Mouse (Mus musculus): ENCODE data around the gene Rab1b. TPM values are rescaled to one million over a fixed set of nuclear protein-coding genes. Genes with fewer than 3 reads are reported as not detected.
A peak's percentile ranks its signal among the peaks of the same experiment; 100 is the strongest.

Gene Rab1b
- polyA plus RNA-seq, 1 experiment: 148 TPM

DNA sequence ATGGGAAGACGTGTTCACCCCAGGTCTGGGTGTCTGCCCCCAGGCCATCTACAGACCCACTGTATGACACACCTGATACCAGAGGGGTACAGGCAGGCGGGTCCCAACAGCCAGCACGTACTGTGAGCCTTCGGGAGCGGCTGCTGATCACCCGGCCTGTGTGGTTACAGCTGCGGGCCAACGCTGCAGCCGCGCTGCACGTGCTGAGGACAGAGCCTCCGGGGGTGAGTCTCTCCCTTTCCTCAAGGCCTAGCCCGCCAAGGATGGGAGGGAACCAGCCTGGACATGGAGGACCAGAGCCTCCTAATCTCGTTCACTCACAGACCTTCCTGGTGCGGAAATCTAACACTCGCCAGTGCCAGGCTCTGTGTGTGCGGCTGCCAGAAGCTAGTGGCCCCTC is 55.8 kb downstream of the Rab1b start:
- DNase-seq (ENCODE audit: low spot score): no peak

GRCm38 (mm10) chr19:5050047-5050905 is 56.6 kb downstream of the Rab1b start, which contains the start of gene Rin1:
Gene Rin1 (plus strand): TSS chr19:5050481.
- DNase-seq (ENCODE audit: low spot score): peak; percentile 66

GRCm38 (mm10) chr19:5049325-5049724 is 57.5 kb downstream of the Rab1b start:
- peak; percentile 23 for DNase-seq (ENCODE audit: low spot score)

Other genes with a start within 250 kb of the Rab1b start
- 1.3 and 2.5 TPM in 2 replicates for gene Actn3, start 229.2 kb downstream of the Rab1b start, polyA plus RNA-seq (2012; rRNA removed)
- gene Zdhhc24, start 228.4 kb downstream of the Rab1b start, polyA plus RNA-seq (2012; rRNA removed): 15.1 and 22.3 TPM in 2 replicates
- 4.2 and 4.6 TPM in 2 replicates for gene Bbs1, start 200.4 kb downstream of the Rab1b start, polyA plus RNA-seq (2012; rRNA removed)
- gene Dpp3, start 178.8 kb downstream of the Rab1b start, polyA plus RNA-seq (2012; rRNA removed): 53.2 and 53.8 TPM in 2 replicates
- 3.8 and 5.5 TPM in 2 replicates for gene Peli3, start 163.9 kb downstream of the Rab1b start, polyA plus RNA-seq (2012; rRNA removed)
- 48.5 and 57.5 TPM in 2 replicates for gene Mrpl11, start 144.9 kb downstream of the Rab1b start, polyA plus RNA-seq (2012; rRNA removed)
- 5.7 and 7.4 TPM in 2 replicates for gene Npas4, start 116.8 kb downstream of the Rab1b start, polyA plus RNA-seq (2012; rRNA removed)
- gene Slc29a2, start 83.2 kb downstream of the Rab1b start, polyA plus RNA-seq (2012; rRNA removed): 4.6 and 5.9 TPM in 2 replicates
- 30.4 and 33.5 TPM in 2 replicates for gene B4gat1, start 68.2 kb downstream of the Rab1b start, polyA plus RNA-seq (2012; rRNA removed)
- gene AC124502.3, start 68.2 kb downstream of the Rab1b start, polyA plus RNA-seq (2012; rRNA removed): 1.9 and 2.3 TPM in 2 replicates
- gene Brms1, start 65.7 kb downstream of the Rab1b start, polyA plus RNA-seq (2012; rRNA removed): 30.8 and 31.1 TPM in 2 replicates
- gene Rin1, start 56.6 kb downstream of the Rab1b start, polyA plus RNA-seq (2012; rRNA removed): 18.4 and 24.8 TPM in 2 replicates
- 77.2 and 103 TPM in 2 replicates for gene Cd248, start 39.0 kb downstream of the Rab1b start, polyA plus RNA-seq (2012; rRNA removed)
- gene Tmem151a, start 21.5 kb downstream of the Rab1b start, polyA plus RNA-seq (2012; rRNA removed): 2.8 and 3.9 TPM in 2 replicates
- 122 and 131 TPM in 2 replicates for gene Yif1a, start 18.5 kb downstream of the Rab1b start, polyA plus RNA-seq (2012; rRNA removed)
- 1.5 TPM in 2 replicates for gene Cnih2, start 8.6 kb downstream of the Rab1b start, polyA plus RNA-seq (2012; rRNA removed)
- gene Klc2, start 11.5 kb upstream of the Rab1b start, polyA plus RNA-seq (2012; rRNA removed): 28.0 and 30.5 TPM in 2 replicates
- gene Pacs1, start 166.0 kb upstream of the Rab1b start, polyA plus RNA-seq (2012; rRNA removed): 16.3 and 22.6 TPM in 2 replicates
- gene Sf3b2, start 188.4 kb upstream of the Rab1b start, polyA plus RNA-seq (2012; rRNA removed): 97.3 and 108 TPM in 2 replicates
- gene Gal3st3, start 191.3 kb upstream of the Rab1b start, polyA plus RNA-seq (2012; rRNA removed): 0.03 and 0.04 TPM in 2 replicates
- gene Catsper1, start 228.7 kb upstream of the Rab1b start, polyA plus RNA-seq (2012; rRNA removed): not detected in 2 replicates
- 3.6 and 4.4 TPM in 2 replicates for gene Cst6, start 242.5 kb upstream of the Rab1b start, polyA plus RNA-seq (2012; rRNA removed)

Measured in urinary bladder, adult 2 months (tissue).